ENCODE assay signal across 19 mouse cellular contexts in the genomic region with DNA sequence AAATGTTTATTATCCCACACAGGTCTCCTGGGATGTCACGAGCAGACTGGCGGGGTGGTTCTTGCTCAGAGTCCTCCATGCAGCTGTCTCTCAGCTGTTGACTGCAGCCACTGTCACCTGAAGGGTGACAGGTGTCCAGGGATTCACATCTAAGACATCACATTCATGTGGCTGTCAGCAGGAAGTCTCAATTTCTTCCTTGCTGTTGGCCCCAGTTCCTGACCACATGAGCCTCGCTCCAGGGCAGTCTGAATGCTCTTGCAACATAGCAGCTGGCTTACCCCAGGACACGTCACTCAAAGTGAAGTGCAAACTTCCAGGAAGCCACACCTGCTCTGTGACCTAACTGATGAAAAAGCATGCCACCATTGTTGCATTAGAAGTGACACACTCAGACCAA.
DNase-seq lines count a peak whose midpoint lies in the region; ATAC-seq lines count a peak whose summit lies in the region.
"Had no signal": no experiment of that assay in that cellular context is flagged by ENCODE, and none has a peak within 500 bp of the region (broad histone marks: within the 10 kb centered on the region; RNA-seq: fewer than 3 reads in every experiment).

No protein-coding gene starts in this region.

- H3K9ac ChIP-seq in heart, embryonic 11.5 days (ENCODE audit: low read depth, low read length) = no peak overlapping the region
- no peak overlapping the region for H3K9ac ChIP-seq in embryonic facial prominence, embryonic 15.5 days
- H3K9ac ChIP-seq: forebrain, embryonic 12.5 days; hindbrain, embryonic 15.5 days; liver, embryonic 13.5 days; lung, embryonic 15.5 days; midbrain, embryonic 13.5 days; stomach, embryonic 15.5 days had no signal

- no peaks in the 10 kb centered on the region for H3K4me1 ChIP-seq in heart, embryonic 11.5 days (ENCODE audit: control insufficient read depth, insufficient read depth, low read length)
- no peaks in the 10 kb centered on the region for H3K4me1 ChIP-seq in embryonic facial prominence, embryonic 15.5 days
- H3K4me1 ChIP-seq: forebrain, embryonic 12.5 days; hindbrain, embryonic 15.5 days; liver, embryonic 13.5 days; lung, embryonic 15.5 days; midbrain, embryonic 13.5 days; stomach, embryonic 15.5 days had no signal

- intact Hi-C loops in heart, postnatal 25 days (cut with DNase I) = no loop called here

- DNase-seq in heart, adult 11 months = peak; percentile 76
- peak; percentile 16 for DNase-seq in 3134 (ENCODE audit: extremely low read depth, insufficient read length, low spot score)
- DNase-seq in gastrocnemius, postnatal 25 days = peak; percentile 71
- DNase-seq in c-Kit-positive CD71-positive TER-119-positive erythroid progenitor cells, embryonic 14.5 days (ENCODE audit: low spot score) = no peak
- DNase-seq in heart, postnatal 25 days (ENCODE audit: low spot score) = no peak
- DNase-seq: adrenal gland, adult 2 months; cerebellum, adult 9-11 months; heart, postnatal 4 days; liver, embryonic 13.5 days; thymus, adult 2 months had no signal

- H3K4me2 ChIP-seq in heart, embryonic 11.5 days = no peak overlapping the region
- no peak overlapping the region for H3K4me2 ChIP-seq in embryonic facial prominence, embryonic 15.5 days (replicated peaks)
- H3K4me2 ChIP-seq: forebrain, embryonic 12.5 days; hindbrain, embryonic 15.5 days; liver, embryonic 13.5 days; lung, embryonic 15.5 days; midbrain, embryonic 13.5 days; stomach, embryonic 15.5 days had no signal

- H3K9me3 ChIP-seq in heart, embryonic 11.5 days (replicated peaks; ENCODE audit: control insufficient read depth, low read length) = no peaks in the 10 kb centered on the region
- H3K9me3 ChIP-seq in embryonic facial prominence, embryonic 15.5 days (replicated peaks) = no peaks in the 10 kb centered on the region
- H3K9me3 ChIP-seq: forebrain, embryonic 12.5 days; hindbrain, embryonic 15.5 days; liver, embryonic 13.5 days; lung, embryonic 15.5 days; midbrain, embryonic 13.5 days; stomach, embryonic 15.5 days had no signal

- 76% methylated on average over 4 of the region's 4 CpGs for WGBS in heart, embryonic 11.5 days (ENCODE audit: insufficient replicate concordance)
- WGBS in embryonic facial prominence, embryonic 15.5 days = 63% methylated on average over 4 of the region's 4 CpGs

- ATAC-seq in heart, embryonic 11.5 days (replicated peaks; ENCODE audit: insufficient number of reproducible peaks, low FRiP score, low TSS enrichment) = no peak
- no peak for ATAC-seq in embryonic facial prominence, embryonic 15.5 days (ENCODE audit: insufficient number of reproducible peaks, low FRiP score, low TSS enrichment, low read depth)
- ATAC-seq in CD4-positive, CD25-positive, alpha-beta regulatory T cell, adult 4 months = no peak
- ATAC-seq: intestine, embryonic 16.5 days; midbrain, embryonic 13.5 days had no signal

- no peaks in the 10 kb centered on the region for H3K27me3 ChIP-seq in heart, embryonic 11.5 days (ENCODE audit: control insufficient read depth, insufficient read depth, low read length)
- no peaks in the 10 kb centered on the region for H3K27me3 ChIP-seq in embryonic facial prominence, embryonic 15.5 days
- H3K27me3 ChIP-seq: forebrain, embryonic 12.5 days; hindbrain, embryonic 15.5 days; liver, embryonic 13.5 days; midbrain, embryonic 13.5 days; stomach, embryonic 15.5 days had no signal

- no peaks in the 10 kb centered on the region for H3K36me3 ChIP-seq in heart, embryonic 11.5 days (ENCODE audit: control insufficient read depth, insufficient read depth, low read length)
- no peaks in the 10 kb centered on the region for H3K36me3 ChIP-seq in embryonic facial prominence, embryonic 15.5 days
- H3K36me3 ChIP-seq: forebrain, embryonic 12.5 days; hindbrain, embryonic 15.5 days; liver, embryonic 13.5 days; lung, embryonic 15.5 days; midbrain, embryonic 13.5 days; stomach, embryonic 15.5 days had no signal

- H3K4me3 ChIP-seq in heart, embryonic 11.5 days (ENCODE audit: low read depth, low read length) = no peak overlapping the region
- H3K4me3 ChIP-seq in embryonic facial prominence, embryonic 15.5 days (replicated peaks) = no peak overlapping the region
- H3K4me3 ChIP-seq: forebrain, embryonic 12.5 days; hindbrain, embryonic 15.5 days; liver, embryonic 13.5 days; lung, embryonic 15.5 days; midbrain, embryonic 13.5 days; stomach, embryonic 15.5 days had no signal

- H3K27ac ChIP-seq in heart, embryonic 11.5 days (ENCODE audit: low read depth, low read length) = no peak overlapping the region
- H3K27ac ChIP-seq in embryonic facial prominence, embryonic 15.5 days (replicated peaks) = 0 out of 2 replicates have a peak overlapping the region, but pooled peaks have one; percentile 7
- H3K27ac ChIP-seq: forebrain, embryonic 12.5 days; hindbrain, embryonic 15.5 days; liver, embryonic 13.5 days; lung, embryonic 15.5 days; midbrain, embryonic 13.5 days; stomach, embryonic 15.5 days had no signal

Comparison
In these comparisons a context has a peak if more than half of its experiments do, and no peak if none do; other contexts are left out.
1. DNase-seq: peak in heart, adult 11 months (single experiment), 3134 (single experiment) and gastrocnemius, postnatal 25 days (single experiment); none in c-Kit-positive CD71-positive TER-119-positive erythroid progenitor cells, embryonic 14.5 days (single experiment) and heart, postnatal 25 days (single experiment).